Comparison of ENCODE assay signal across 8 mouse cellular contexts in genomic region chr4:152263512-152264176, GRCm38 (mm10). TPM values are rescaled to one million over a fixed set of nuclear protein-coding genes. Genes with fewer than 3 reads are reported as not detected.
DNase-seq lines count a peak whose midpoint lies in the region; ATAC-seq and TF ChIP-seq lines count a peak whose summit lies in the region.

No protein-coding gene starts in this region.

- no peak for ATAC-seq in neural tube, embryonic 15.5 days (ENCODE audit: low FRiP score)

- no peak overlapping the region for H3K4me3 ChIP-seq in neural tube, embryonic 15.5 days (replicated peaks)
- no peak overlapping the region for H3K4me3 ChIP-seq in thymus, adult 2 months (ENCODE audit: control insufficient read depth, insufficient read depth, low read length)

- H3K9ac ChIP-seq in neural tube, embryonic 15.5 days (replicated peaks): no peak overlapping the region

- no peak overlapping the region; the same call in 1 of the 2 replicates for H3K27ac ChIP-seq in neural tube, embryonic 15.5 days (replicated peaks)
- no peak overlapping the region for H3K27ac ChIP-seq in thymus, adult 2 months (ENCODE audit: control insufficient read depth, insufficient read depth, low read length)

- peaks cover 32% of the 10 kb centered on the region for H3K4me1 ChIP-seq in neural tube, embryonic 15.5 days
- H3K4me1 ChIP-seq in thymus, adult 2 months (replicated peaks; ENCODE audit: control insufficient read depth, insufficient read depth, low read length): no peaks in the 10 kb centered on the region

- peak; percentile 51 for DNase-seq in cerebellum, adult 9-11 months
- no peak for DNase-seq in cerebellum, postnatal 14 days
- DNase-seq in neural tube, embryonic 10.5 days (ENCODE audit: extremely low spot score, low spot score): peak; percentile 44
- DNase-seq in kidney, postnatal 4 days: peak; percentile 67 to 75
- DNase-seq in thymus, adult 2 months: no peak
- no peak for DNase-seq in ovary, adult 18-20 months (ENCODE audit: low spot score)
- DNase-seq in gastrocnemius, postnatal 4 days (ENCODE audit: low spot score in 2 of 2): no peak

- no peak overlapping the region for H3K4me2 ChIP-seq in neural tube, embryonic 15.5 days

- H3K27me3 ChIP-seq in neural tube, embryonic 15.5 days (replicated peaks): no peaks in the 10 kb centered on the region; the same call in 1 of the 2 replicates
- no peaks in the 10 kb centered on the region for H3K27me3 ChIP-seq in thymus, adult 2 months (ENCODE audit: control insufficient read depth, insufficient read depth, low read length)

- TF ChIP-seq CTCF in thymus, adult 2 months (IDR thresholded peaks at IDR 0.05; ENCODE audit: borderline replicate concordance, control insufficient read depth, extremely low read depth, insufficient read depth, low read length, poor library complexity): no peak

- WGBS in neural tube, embryonic 15.5 days: 41% methylated on average over 10 of the region's 10 CpGs
- 95% methylated on average over 10 of the region's 10 CpGs for WGBS in thymus, adult 2 months

- no peak for TF ChIP-seq POLR2A in thymus, adult 2 months (IDR thresholded peaks at IDR 0.05; ENCODE audit: control insufficient read depth, extremely low read depth, insufficient read depth, low read length, poor library complexity)

- H3K36me3 ChIP-seq in neural tube, embryonic 15.5 days: 0 out of 2 replicates have a peak, but pooled peaks cover 23% of the 10 kb centered on the region
- H3K36me3 ChIP-seq in thymus, adult 2 months (ENCODE audit: control insufficient read depth, insufficient read depth, low read length): no peaks in the 10 kb centered on the region

- H3K9me3 ChIP-seq in neural tube, embryonic 15.5 days (replicated peaks): no peaks in the 10 kb centered on the region

RNA-seq across cellular contexts. Expression of gene Gpr153, which starts 10.4 kb away (rescaled TPM):
- polyA plus RNA-seq in neural tube, embryonic 15.5 days (2015; fragmentation: Nextera tagmentation; extraction: Ambion mirVana): 17.7 and 20.8 TPM in 2 replicates
- polyA plus RNA-seq in thymus, adult 2 months (2012; rRNA removed): 5.3 and 5.5 TPM in 2 replicates
- 10 to 100 TPM; 47.5 to 49.4 TPM for total RNA-seq in gastrocnemius, postnatal 4 days (2021)

RNA-seq across cellular contexts. Expression of gene Hes3, which starts 27.8 kb away (rescaled TPM):
- polyA plus RNA-seq in neural tube, embryonic 15.5 days (2015; fragmentation: Nextera tagmentation; extraction: Ambion mirVana): 0.19 and 0.29 TPM in 2 replicates
- polyA plus RNA-seq in thymus, adult 2 months (2012; rRNA removed): 0.19 and 0.28 TPM in 2 replicates
- not detected for total RNA-seq in gastrocnemius, postnatal 4 days (2021)

RNA-seq across cellular contexts. Expression of gene Icmt, which starts 33.4 kb away (rescaled TPM):
- polyA plus RNA-seq in neural tube, embryonic 15.5 days (2015; fragmentation: Nextera tagmentation; extraction: Ambion mirVana): 20.0 and 21.1 TPM in 2 replicates
- 42.6 and 48.1 TPM in 2 replicates for polyA plus RNA-seq in thymus, adult 2 months (2012; rRNA removed)
- total RNA-seq in gastrocnemius, postnatal 4 days (2021): 10 to 100 TPM; 21.3 to 26.0 TPM

RNA-seq across cellular contexts. Expression of gene Rnf207, which starts 55.1 kb away (rescaled TPM):
- polyA plus RNA-seq in neural tube, embryonic 15.5 days (2015; fragmentation: Nextera tagmentation; extraction: Ambion mirVana): 7.8 and 12.4 TPM in 2 replicates
- polyA plus RNA-seq in thymus, adult 2 months (2012; rRNA removed): 0.57 and 10.2 TPM in 2 replicates
- total RNA-seq in gastrocnemius, postnatal 4 days (2021): under 1 TPM in 1 of 2 experiments, not detected in 1; 0.32 TPM

Comparison
In these comparisons a context has a peak if more than half of its experiments do, and no peak if none do; other contexts are left out.
1. DNase-seq: peak in cerebellum, adult 9-11 months (single experiment), neural tube, embryonic 10.5 days (single experiment) and kidney, postnatal 4 days (2 of 2); none in cerebellum, postnatal 14 days (0 of 2), thymus, adult 2 months (single experiment), ovary, adult 18-20 months (single experiment) and gastrocnemius, postnatal 4 days (0 of 2).